Mouse (Mus musculus) stomach, embryonic 14.5 days (tissue): Measurements from ENCODE around the gene Rgs14. TPM values are rescaled to one million over a fixed set of nuclear protein-coding genes. Genes with fewer than 3 reads are reported as not detected.

Experiments
- ATAC-seq: fragments of 200-750 bp; cut with Nextera tagmentation; 2 replicates; pipeline ENCODE4 v1.8.0; 2017; ENCODE audit warnings: low read depth, moderate TSS enrichment; ENCODE audit not compliant: insufficient number of reproducible peaks, insufficient read depth, low FRiP score
- H3K27ac ChIP-seq: fragments of 300-500 bp; sonication (generic); 2 replicates; pipeline ENCODE4 v1.5.1; 2014; ENCODE audit warnings: mild to moderate bottlenecking, low read length, moderate library complexity, mixed read lengths
- H3K27me3 ChIP-seq: fragments of 300-500 bp; sonication (generic); 2 replicates; pipeline ENCODE4 v1.6.1; 2014; ENCODE audit warnings: low read length, control low read depth, mixed read lengths; ENCODE audit not compliant: control insufficient read depth, insufficient read depth
- H3K36me3 ChIP-seq: fragments of 300-500 bp; sonication (generic); 2 replicates; pipeline ENCODE4 v1.6.1; 2014; ENCODE audit warnings: mild to moderate bottlenecking, control low read depth, low read length, moderate library complexity, mixed read lengths; ENCODE audit not compliant: control insufficient read depth, insufficient read depth
- H3K4me1 ChIP-seq: fragments of 300-500 bp; sonication (generic); 2 replicates; pipeline ENCODE4 v1.6.1; 2014; ENCODE audit warnings: low read length, control low read depth, mixed read lengths; ENCODE audit not compliant: control insufficient read depth, insufficient read depth
- H3K4me2 ChIP-seq: fragments of 300-500 bp; sonication (generic); replicated peaks from 2 replicates; pipeline ENCODE4 v1.6.1; 2014; ENCODE audit warnings: low read depth, low read length, control low read depth
- H3K4me3 ChIP-seq: fragments of 300-500 bp; sonication (generic); 2 replicates; pipeline ENCODE4 v1.5.1; 2014; ENCODE audit warnings: low read depth, low read length, control low read depth
- H3K9ac ChIP-seq: fragments of 300-500 bp; sonication (generic); replicated peaks from 2 replicates; pipeline ENCODE4 v1.6.1; 2014; ENCODE audit warnings: low read depth, mild to moderate bottlenecking, control low read depth, low read length, moderate library complexity, mixed read lengths
- H3K9me3 ChIP-seq: fragments of 300-500 bp; sonication (generic); 2 replicates; pipeline ENCODE4 v1.6.1; 2016; ENCODE audit warnings: low read depth, low read length, control low read depth; ENCODE audit not compliant: control insufficient read depth
- WGBS: fragments of 180-500 bp; shearing (Covaris S2); extraction: QIAGEN DNeasy Blood & Tissue Kit; methylation state at CpG from one replicate; pipeline ENCODE4 v1.1.7; 2014; 5-methylcytosine and 5-hydroxymethylcytosine counted together
- polyA plus RNA-seq: library from polyadenylated mRNA; unstranded; fragments of >200 nt; fragmentation: Nextera tagmentation; extraction: Ambion mirVana; gene quantifications from 2 replicates; pipeline ENCODE4 v1.2.1, GENCODE M21; 2014

The Rgs14 gene
- polyA plus RNA-seq, 1 experiment from 2014 or later, result 0.78 TPM

GRCm38 (mm10) chr13:55338131-55339054 lies 31.1 kb upstream of the Rgs14 start:
- H3K27ac ChIP-seq, result no peak overlapping the region
- H3K27me3 ChIP-seq, result no peaks in the 10 kb centered on the region
- H3K9ac ChIP-seq, result no peak overlapping the region
- no peaks in the 10 kb centered on the region for H3K36me3 ChIP-seq
- no peak overlapping the region for H3K4me3 ChIP-seq
- 59% methylated on average over 12 of the region's 12 CpGs for WGBS
- no peaks in the 10 kb centered on the region for H3K9me3 ChIP-seq
- ATAC-seq, result no peak
- H3K4me1 ChIP-seq, result no peaks in the 10 kb centered on the region
- H3K4me2 ChIP-seq, result no peak overlapping the region

- Histone ChIP-seq H3K4me2 (no peak overlapping the region), H3K36me3 (peaks cover 3% of the 10 kb centered on the region; the same call in 1 of the 2 replicates), H3K27ac (no peak overlapping the region), H3K9ac (no peak overlapping the region), H3K9me3 (no peaks in the 10 kb centered on the region), H3K4me1 (no peaks in the 10 kb centered on the region), H3K4me3 (no peak overlapping the region), H3K27me3 (no peaks in the 10 kb centered on the region)
- peak; percentile 78 for ATAC-seq
- WGBS, result 34% methylated on average over 2 of the region's 2 CpGs
Measured at GRCm38 (mm10) chr13:55339259-55339658, 30.3 kb upstream of the Rgs14 start.

- no peak for ATAC-seq
- Histone ChIP-seq H3K4me1 (no peaks in the 10 kb centered on the region), H3K27ac (no peak overlapping the region), H3K4me3 (no peak overlapping the region), H3K9ac (no peak overlapping the region), H3K27me3 (no peaks in the 10 kb centered on the region), H3K9me3 (no peaks in the 10 kb centered on the region), H3K4me2 (no peak overlapping the region), H3K36me3 (peaks cover 35% of the 10 kb centered on the region)
- 25% methylated on average over 11 of the region's 11 CpGs for WGBS
Measured at GRCm38 (mm10) chr13:55342469-55342868, 27.1 kb upstream of the Rgs14 start.

GRCm38 (mm10) chr13:55344286-55344685 lies 25.2 kb upstream of the Rgs14 start:
- no peaks in the 10 kb centered on the region for H3K27me3 ChIP-seq
- no peak overlapping the region for H3K9ac ChIP-seq
- no peaks in the 10 kb centered on the region for H3K4me1 ChIP-seq
- no peak overlapping the region for H3K27ac ChIP-seq
- H3K36me3 ChIP-seq, result peaks cover 53% of the 10 kb centered on the region
- no peak overlapping the region for H3K4me2 ChIP-seq
- 89% methylated on average over 7 of the region's 7 CpGs for WGBS
- no peak for ATAC-seq
- H3K9me3 ChIP-seq, result no peaks in the 10 kb centered on the region
- no peak overlapping the region for H3K4me3 ChIP-seq

GRCm38 (mm10) chr13:55346745-55347144 lies 22.8 kb upstream of the Rgs14 start:
- no peak overlapping the region for H3K9ac ChIP-seq
- H3K4me2 ChIP-seq, result no peak overlapping the region
- H3K4me1 ChIP-seq, result no peaks in the 10 kb centered on the region
- H3K4me3 ChIP-seq, result no peak overlapping the region
- H3K27me3 ChIP-seq, result no peaks in the 10 kb centered on the region
- H3K9me3 ChIP-seq, result no peaks in the 10 kb centered on the region
- 86% methylated on average over 11 of the region's 11 CpGs for WGBS
- H3K36me3 ChIP-seq, result peaks cover 69% of the 10 kb centered on the region
- no peak overlapping the region for H3K27ac ChIP-seq
- no peak for ATAC-seq

GRCm38 (mm10) chr13:55361145-55361544 lies 8.4 kb upstream of the Rgs14 start:
- Histone ChIP-seq H3K9me3 (no peaks in the 10 kb centered on the region), H3K4me3 (peak overlapping the region; percentile 88), H3K4me2 (peak overlapping the region; percentile 83), H3K27me3 (no peaks in the 10 kb centered on the region), H3K4me1 (peaks cover 14% of the 10 kb centered on the region; the same call in 1 of the 2 replicates), H3K9ac (no peak overlapping the region), H3K36me3 (peaks cover 16% of the 10 kb centered on the region; the same call in 1 of the 2 replicates), H3K27ac (no peak overlapping the region)
- no peak for ATAC-seq

- Histone ChIP-seq H3K27me3 (no peaks in the 10 kb centered on the region), H3K9me3 (no peaks in the 10 kb centered on the region), H3K27ac (peak overlapping the region; percentile 87), H3K9ac (peak overlapping the region; percentile 77), H3K4me1 (peaks cover 14% of the 10 kb centered on the region; the same call in 1 of the 2 replicates), H3K4me2 (peak overlapping the region; percentile 83), H3K4me3 (peak overlapping the region; percentile 88), H3K36me3 (peaks cover 12% of the 10 kb centered on the region; the same call in 1 of the 2 replicates)
- peak; percentile 49; the same call in 1 of the 2 replicates for ATAC-seq
- under 1% methylated on average over 32 of the region's 32 CpGs for WGBS
Measured at GRCm38 (mm10) chr13:55361974-55362452, 7.5 kb upstream of the Rgs14 start.

- H3K36me3 ChIP-seq, result peaks cover 11% of the 10 kb centered on the region; the same call in 1 of the 2 replicates
- peak within 1 kb of the TSS; percentile 87 for H3K27ac ChIP-seq
- H3K9ac ChIP-seq, result peak within 1 kb of the TSS; percentile 77
- no peaks in the 10 kb centered on the region for H3K9me3 ChIP-seq
- peak within 1 kb of the TSS; percentile 83 for H3K4me2 ChIP-seq
- peak; percentile 99 for ATAC-seq
- WGBS, result 0% methylated on average over 35 of the region's 35 CpGs
- no peaks in the 10 kb centered on the region for H3K27me3 ChIP-seq
- H3K4me1 ChIP-seq, result peaks cover 14% of the 10 kb centered on the region; the same call in 1 of the 2 replicates
- peak within 1 kb of the TSS; percentile 88 for H3K4me3 ChIP-seq
Measured at GRCm38 (mm10) chr13:55362453-55363060, 7.0 kb upstream of the Rgs14 start, which contains the start of gene Lman2. TSS of gene Lman2 (minus strand) at chr13:55362783.
